Mouse (Mus musculus) hindbrain, embryonic 13.5 days (tissue): ENCODE data around the gene Tmem200a. TPM values are rescaled to one million over a fixed set of nuclear protein-coding genes. Genes with fewer than 3 reads are reported as not detected.

ENCODE experiments used
- ATAC-seq: fragments of 200-750 bp; cut with Nextera tagmentation; 2 replicates; pipeline ENCODE4 v1.8.0; 2017; ENCODE audit warnings: moderate TSS enrichment; ENCODE audit not compliant: low FRiP score
- H3K27ac ChIP-seq: fragments of 300-500 bp; sonication (generic); 2 replicates; pipeline ENCODE4 v1.5.1; 2015; ENCODE audit warnings: inconsistent platforms, mild to moderate bottlenecking, moderate library complexity
- H3K27me3 ChIP-seq: fragments of 300-500 bp; sonication (generic); 2 replicates; pipeline ENCODE4 v1.6.1; 2015; ENCODE audit warnings: mild to moderate bottlenecking, inconsistent platforms
- H3K36me3 ChIP-seq: fragments of 300-500 bp; sonication (generic); 2 replicates; pipeline ENCODE4 v1.6.1; 2015; ENCODE audit warnings: mild to moderate bottlenecking, inconsistent platforms
- H3K4me1 ChIP-seq: fragments of 300-500 bp; sonication (generic); replicated peaks from 2 replicates; pipeline ENCODE4 v1.6.1; 2015; ENCODE audit warnings: inconsistent platforms
- H3K4me2 ChIP-seq: fragments of 300-500 bp; sonication (generic); 2 replicates; pipeline ENCODE4 v1.6.1; 2015; ENCODE audit warnings: inconsistent platforms, mild to moderate bottlenecking, moderate library complexity
- H3K4me3 ChIP-seq: fragments of 300-500 bp; sonication (generic); 2 replicates; pipeline ENCODE4 v1.5.1; 2015; ENCODE audit warnings: mild to moderate bottlenecking, inconsistent platforms
- H3K9ac ChIP-seq: fragments of 300-500 bp; sonication (generic); 2 replicates; pipeline ENCODE4 v1.6.1; 2015; ENCODE audit warnings: mild to moderate bottlenecking, inconsistent platforms
- H3K9me3 ChIP-seq: fragments of 300-500 bp; sonication (generic); 2 replicates; pipeline ENCODE4 v1.6.1; 2016; ENCODE audit warnings: inconsistent platforms
- WGBS: fragments of 180-500 bp; shearing (Covaris S2); methylation state at CpG from one replicate; pipeline ENCODE4 v1.1.7; 2015; 5-methylcytosine and 5-hydroxymethylcytosine counted together
- polyA plus RNA-seq: library from polyadenylated mRNA; unstranded; fragments of >200 nt; fragmentation: Nextera tagmentation; extraction: Ambion mirVana; gene quantifications from 2 replicates; pipeline ENCODE4 v1.2.1, GENCODE M21; 2015

The Tmem200a gene
- 25.4 and 29.4 TPM in 2 replicates for polyA plus RNA-seq

DNA sequence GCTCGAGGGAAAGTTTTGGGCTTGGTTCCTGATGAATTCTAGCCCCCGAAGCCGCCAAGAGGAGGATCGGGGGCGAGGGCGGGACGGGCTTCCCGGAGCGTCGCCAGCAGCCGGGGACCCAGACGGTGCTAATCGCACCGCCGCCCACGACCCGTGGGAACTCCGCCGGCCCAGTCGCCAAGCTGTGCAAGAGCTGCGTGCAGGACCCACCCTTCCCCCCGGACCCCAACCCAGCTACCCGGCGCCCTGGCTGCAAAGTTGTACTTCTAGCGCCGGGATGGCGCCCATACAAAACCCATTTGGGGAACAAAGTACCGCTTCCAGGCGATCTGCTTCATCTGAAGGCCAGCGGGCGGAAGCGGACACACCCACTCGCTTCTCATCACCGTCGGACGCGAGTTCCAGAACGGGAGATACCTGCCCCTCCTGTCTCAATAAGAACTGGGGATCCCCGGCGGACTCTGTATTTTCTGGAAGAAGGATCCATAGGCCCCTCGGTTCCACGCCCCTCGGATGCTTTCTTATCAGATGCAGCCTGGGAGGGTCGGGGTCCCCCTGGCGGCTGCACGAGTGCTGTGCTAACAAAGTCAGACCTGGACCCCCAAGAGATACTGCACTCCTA is at the start of gene Tmem200a:
Tmem200a (minus strand) TSS at position 532 of the 622 bp plus-strand sequence.
- H3K4me2 ChIP-seq: peak within 1 kb of the TSS; percentile 79
- H3K36me3 ChIP-seq: no peaks in the 10 kb centered on the region
- ATAC-seq: peak; percentile 94
- H3K4me1 ChIP-seq: peaks cover 17% of the 10 kb centered on the region
- H3K9me3 ChIP-seq: no peaks in the 10 kb centered on the region
- peak within 1 kb of the TSS; percentile 86 for H3K27ac ChIP-seq
- WGBS: under 1% methylated on average over 46 of the region's 46 CpGs
- no peaks in the 10 kb centered on the region for H3K27me3 ChIP-seq
- H3K9ac ChIP-seq: peak within 1 kb of the TSS; percentile 92
- H3K4me3 ChIP-seq: peak within 1 kb of the TSS; percentile 81

DNA sequence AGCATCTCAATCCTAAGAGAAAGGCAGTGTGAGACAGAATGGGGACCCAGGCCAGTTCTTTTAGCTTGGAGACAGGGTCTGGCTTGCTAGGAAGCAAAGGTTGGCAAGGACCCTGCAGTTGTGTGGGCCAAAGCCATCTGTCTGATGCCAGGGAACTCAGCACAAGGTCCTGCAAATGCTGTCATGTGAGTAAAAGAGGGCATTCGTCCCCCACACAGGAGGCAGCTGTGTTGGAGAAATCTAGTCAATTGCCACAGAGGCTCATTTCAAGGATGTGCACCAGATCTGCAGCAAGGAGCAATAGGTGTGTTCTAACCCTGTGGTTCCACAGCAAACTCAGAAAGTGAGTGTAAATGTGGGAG is 41.0 kb upstream of the Tmem200a start:
- WGBS: 74% methylated on average over 1 of the region's 1 CpGs
- Histone ChIP-seq H3K4me2 (no peak overlapping the region), H3K27ac (no peak overlapping the region), H3K9me3 (no peaks in the 10 kb centered on the region), H3K4me1 (no peaks in the 10 kb centered on the region), H3K27me3 (no peaks in the 10 kb centered on the region), H3K36me3 (no peaks in the 10 kb centered on the region), H3K9ac (no peak overlapping the region), H3K4me3 (no peak overlapping the region)
- no peak for ATAC-seq

DNA sequence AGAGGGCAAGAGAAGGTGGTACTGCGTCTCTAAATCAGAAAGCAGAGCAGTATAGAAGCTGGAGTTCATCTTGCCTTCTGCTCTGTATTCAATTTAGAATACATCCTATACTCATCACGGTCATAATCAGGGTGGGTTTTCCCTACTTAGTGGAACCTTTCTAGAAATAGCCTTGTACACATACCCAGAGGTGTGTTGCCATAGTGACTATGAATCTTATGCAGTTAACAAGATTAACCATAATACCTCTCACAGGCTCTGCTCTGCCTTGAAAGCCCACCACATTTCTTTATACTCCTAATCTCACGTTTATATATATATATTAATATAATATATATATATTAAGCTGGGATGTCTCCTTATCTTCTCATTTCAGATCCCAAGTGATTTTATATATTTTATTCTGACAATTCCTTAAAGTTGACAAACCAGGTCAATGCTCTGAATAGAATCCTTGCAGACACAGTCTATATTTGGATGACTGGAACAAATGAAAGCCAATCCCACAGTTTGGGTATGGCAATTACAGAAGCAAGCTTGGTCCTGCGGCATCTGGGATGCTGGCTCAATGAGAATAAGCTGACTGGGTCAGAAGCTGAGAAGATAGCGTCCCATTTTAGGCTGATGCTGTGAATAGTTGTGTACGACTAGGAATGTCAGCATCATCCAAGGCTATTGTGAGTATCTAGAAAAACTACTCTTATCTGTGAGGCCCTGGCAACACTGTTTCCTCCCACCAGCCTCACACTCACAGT is 40.4 kb upstream of the Tmem200a start:
- WGBS: 84% methylated on average over 6 of the region's 6 CpGs
- no peak overlapping the region for H3K27ac ChIP-seq
- ATAC-seq: no peak

DNA sequence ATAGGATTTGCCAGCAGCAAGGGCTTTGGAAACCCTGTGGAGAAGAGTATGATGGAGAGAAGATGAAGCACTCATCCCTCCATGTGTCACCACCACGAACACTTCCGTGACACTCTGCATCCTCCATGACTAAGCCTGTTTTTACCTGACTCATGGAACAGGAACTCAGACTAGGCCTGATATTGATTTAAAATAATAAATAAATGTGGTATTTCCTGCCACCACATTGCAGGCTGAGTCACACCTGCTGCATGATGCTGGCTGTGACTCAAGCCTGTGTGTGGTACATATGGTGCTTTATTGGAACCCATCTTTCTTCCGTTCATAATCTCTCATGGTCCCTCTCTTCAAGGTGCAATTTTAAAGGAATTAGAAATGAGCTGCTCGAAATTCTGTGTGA is 35.6 kb upstream of the Tmem200a start:
- 82% methylated on average over 4 of the region's 4 CpGs for WGBS
- H3K27me3 ChIP-seq: no peaks in the 10 kb centered on the region
- H3K4me2 ChIP-seq: no peak overlapping the region
- no peak overlapping the region for H3K9ac ChIP-seq
- H3K9me3 ChIP-seq: no peaks in the 10 kb centered on the region
- H3K4me3 ChIP-seq: no peak overlapping the region
- no peak overlapping the region for H3K27ac ChIP-seq
- no peaks in the 10 kb centered on the region for H3K36me3 ChIP-seq
- no peak for ATAC-seq
- no peaks in the 10 kb centered on the region for H3K4me1 ChIP-seq

More for the DNA sequence above, 40.4 kb upstream of the Tmem200a start:
- Histone ChIP-seq H3K4me1 (no peaks in the 10 kb centered on the region), H3K4me3 (no peak overlapping the region), H3K4me2 (no peak overlapping the region), H3K27me3 (no peaks in the 10 kb centered on the region), H3K9me3 (no peaks in the 10 kb centered on the region), H3K36me3 (no peaks in the 10 kb centered on the region), H3K9ac (no peak overlapping the region)

DNA sequence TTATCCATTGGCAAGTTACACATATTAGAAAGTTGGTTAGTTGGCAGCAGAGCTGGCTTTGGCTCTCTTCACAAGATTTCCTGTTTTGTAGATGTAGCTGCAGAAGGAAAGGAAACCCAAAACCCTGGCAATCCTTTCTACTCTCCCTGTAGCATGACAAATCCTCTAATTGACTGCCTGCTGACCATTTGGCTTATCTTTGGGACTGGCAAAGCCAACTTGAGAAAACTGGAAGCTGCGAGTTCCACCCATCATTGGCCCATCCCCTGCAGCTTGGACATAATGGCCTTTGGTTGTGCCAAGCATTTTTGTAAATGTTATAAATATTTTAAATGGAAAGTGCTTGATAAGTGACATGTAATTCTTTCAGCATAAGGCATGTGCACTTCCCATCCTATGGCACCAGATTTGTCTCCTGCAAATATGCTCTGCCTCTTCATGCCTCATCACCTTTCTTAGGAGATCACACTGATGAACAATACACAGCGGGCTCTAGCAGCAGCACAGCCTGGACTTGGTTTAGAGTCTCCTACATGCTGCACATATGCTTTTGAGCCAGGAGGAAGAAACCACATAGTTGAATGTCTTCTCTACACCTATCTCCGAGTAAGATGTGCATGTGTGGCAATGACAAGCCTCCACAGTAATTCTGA is 24.6 kb upstream of the Tmem200a start:
- Histone ChIP-seq H3K4me3 (no peak overlapping the region), H3K27ac (no peak overlapping the region), H3K4me2 (no peak overlapping the region), H3K4me1 (no peaks in the 10 kb centered on the region), H3K9me3 (no peaks in the 10 kb centered on the region), H3K27me3 (no peaks in the 10 kb centered on the region), H3K9ac (no peak overlapping the region), H3K36me3 (no peaks in the 10 kb centered on the region)
- WGBS: 87% methylated on average over 3 of the region's 3 CpGs
- ATAC-seq: no peak

DNA sequence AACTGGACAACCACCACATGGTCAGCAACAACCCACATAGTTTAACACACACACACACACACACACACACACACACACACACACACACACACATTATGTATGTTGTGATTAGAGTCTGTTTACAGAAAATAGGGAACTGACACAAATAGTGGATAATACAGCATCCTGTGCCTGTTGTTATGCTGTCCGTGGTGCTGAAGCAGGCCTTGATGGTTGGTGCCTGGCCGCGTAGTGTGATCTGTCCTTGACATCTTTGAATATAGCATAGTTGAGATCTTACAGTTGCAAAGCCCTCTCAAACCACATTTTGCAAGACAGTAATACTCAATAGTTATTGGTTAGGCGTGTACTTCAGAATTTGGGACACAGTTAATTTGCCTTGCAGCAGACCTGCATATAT is 3.2 kb upstream of the Tmem200a start:
- Histone ChIP-seq H3K27ac (no peak overlapping the region), H3K4me2 (no peak overlapping the region), H3K4me1 (0 out of 2 replicates have a peak, but pooled peaks cover 5% of the 10 kb centered on the region), H3K4me3 (no peak overlapping the region), H3K9ac (no peak overlapping the region), H3K36me3 (no peaks in the 10 kb centered on the region), H3K27me3 (no peaks in the 10 kb centered on the region), H3K9me3 (no peaks in the 10 kb centered on the region)
- 66% methylated on average over 4 of the region's 4 CpGs for WGBS
- ATAC-seq: no peak

DNA sequence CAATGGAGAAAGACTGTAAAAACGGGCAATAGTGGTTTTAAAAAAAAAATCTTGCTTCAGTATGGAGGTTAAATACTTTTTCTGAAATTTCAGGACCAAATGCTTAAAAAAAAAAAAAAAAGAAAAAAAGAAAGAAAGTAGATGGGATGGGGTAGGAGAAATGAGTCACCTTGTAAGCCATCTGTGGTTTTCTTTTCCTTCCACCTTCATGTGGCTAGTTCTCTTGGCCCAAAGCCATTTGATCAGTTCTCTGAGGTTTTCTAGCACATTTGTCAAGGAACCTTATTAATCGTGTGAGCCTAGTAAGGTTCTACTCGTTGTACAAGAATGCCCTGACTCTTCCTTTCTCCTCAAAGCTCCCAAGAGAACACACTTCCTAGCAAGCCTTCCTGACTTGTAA is 826 bp upstream of the Tmem200a start:
- no peak overlapping the region for H3K4me2 ChIP-seq
- no peaks in the 10 kb centered on the region for H3K9me3 ChIP-seq
- H3K36me3 ChIP-seq: no peaks in the 10 kb centered on the region
- no peak overlapping the region for H3K4me3 ChIP-seq
- 88% methylated on average over 3 of the region's 3 CpGs for WGBS
- no peak overlapping the region for H3K9ac ChIP-seq
- peaks cover 17% of the 10 kb centered on the region for H3K4me1 ChIP-seq
- H3K27me3 ChIP-seq: no peaks in the 10 kb centered on the region
- no peak for ATAC-seq
- H3K27ac ChIP-seq: no peak overlapping the region

DNA sequence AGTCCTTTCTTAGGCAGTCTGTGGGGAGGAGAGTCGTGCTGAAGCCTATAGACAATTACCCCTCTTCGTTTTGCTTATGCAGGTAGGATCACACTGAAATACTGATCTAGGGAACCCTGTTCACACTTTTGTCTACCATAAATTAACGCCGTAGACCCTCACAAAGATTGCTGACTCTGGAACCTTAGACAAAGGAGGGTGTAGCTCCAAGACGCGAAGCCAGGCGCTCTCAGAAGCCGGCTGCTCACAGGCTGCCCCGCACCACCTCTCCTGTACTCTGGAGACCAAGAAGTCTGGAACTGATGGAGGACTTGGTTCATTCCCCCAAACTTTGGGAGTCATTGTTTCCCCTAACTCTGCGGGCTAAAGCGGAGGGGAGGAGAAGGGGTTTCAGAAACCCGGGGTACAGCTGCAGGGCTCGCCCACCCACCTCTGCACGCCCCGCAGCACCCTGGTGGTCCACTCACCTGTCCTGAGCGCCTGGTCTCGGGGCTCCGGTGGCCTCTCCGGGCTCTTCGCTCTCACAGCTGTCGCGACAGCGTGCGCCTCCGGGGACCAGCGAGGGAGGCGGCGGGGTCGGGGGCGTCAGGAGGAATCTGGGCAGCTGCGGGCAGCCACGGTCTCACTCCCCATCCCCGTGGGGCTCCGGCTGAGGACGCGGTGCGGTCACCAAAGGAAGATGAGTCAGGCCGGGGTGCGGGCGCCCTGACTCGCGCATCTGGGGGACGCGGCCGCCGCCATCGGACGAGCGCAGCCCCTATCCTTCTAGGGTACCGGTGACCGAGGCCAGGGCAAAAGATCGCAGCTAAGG is 976 bp downstream of the Tmem200a start, which contains the start of gene Gm9767:
Gm9767 (plus strand) TSS at position 585 of the 811 bp plus-strand sequence.
- H3K4me1 ChIP-seq: peaks cover 17% of the 10 kb centered on the region
- peak within 1 kb of the TSS; percentile 92 for H3K9ac ChIP-seq
- H3K27me3 ChIP-seq: no peaks in the 10 kb centered on the region
- ATAC-seq: peak; percentile 76
- no peaks in the 10 kb centered on the region for H3K9me3 ChIP-seq
- WGBS: 1% methylated on average over 52 of the region's 52 CpGs
- H3K4me3 ChIP-seq: peak within 1 kb of the TSS; percentile 81
- H3K4me2 ChIP-seq: peak within 1 kb of the TSS; percentile 79
- H3K27ac ChIP-seq: peak within 1 kb of the TSS; percentile 86
- no peaks in the 10 kb centered on the region for H3K36me3 ChIP-seq

DNA sequence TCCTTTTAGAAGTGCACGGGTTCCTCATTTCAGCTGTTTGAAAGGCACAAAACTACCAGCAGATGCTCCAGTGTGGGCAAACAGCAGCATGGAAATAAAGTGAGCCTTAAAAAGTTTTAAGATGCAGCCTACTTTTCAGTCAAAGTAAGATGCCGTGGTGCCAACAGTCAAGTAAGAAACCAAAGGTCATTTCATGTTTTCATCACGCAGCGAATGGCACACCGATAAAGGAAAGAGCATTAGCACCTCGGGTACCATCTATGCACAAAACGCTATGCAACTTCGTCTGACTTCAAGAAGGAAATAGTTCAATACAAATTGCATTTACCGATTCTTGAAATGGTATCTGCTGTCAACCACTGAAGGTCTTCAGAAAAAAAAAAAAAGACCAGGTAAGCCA is 1.9 kb downstream of the Tmem200a start:
- H3K9ac ChIP-seq: 0 out of 2 replicates have a peak overlapping the region, but pooled peaks have one; percentile 3
- no peaks in the 10 kb centered on the region for H3K36me3 ChIP-seq
- H3K27me3 ChIP-seq: no peaks in the 10 kb centered on the region
- WGBS: 80% methylated on average over 9 of the region's 9 CpGs
- no peak for ATAC-seq
- no peaks in the 10 kb centered on the region for H3K9me3 ChIP-seq
- peak overlapping the region; percentile 81 for H3K4me3 ChIP-seq
- H3K4me1 ChIP-seq: peaks cover 18% of the 10 kb centered on the region
- H3K27ac ChIP-seq: no peak overlapping the region
- H3K4me2 ChIP-seq: peak overlapping the region; percentile 79

DNA sequence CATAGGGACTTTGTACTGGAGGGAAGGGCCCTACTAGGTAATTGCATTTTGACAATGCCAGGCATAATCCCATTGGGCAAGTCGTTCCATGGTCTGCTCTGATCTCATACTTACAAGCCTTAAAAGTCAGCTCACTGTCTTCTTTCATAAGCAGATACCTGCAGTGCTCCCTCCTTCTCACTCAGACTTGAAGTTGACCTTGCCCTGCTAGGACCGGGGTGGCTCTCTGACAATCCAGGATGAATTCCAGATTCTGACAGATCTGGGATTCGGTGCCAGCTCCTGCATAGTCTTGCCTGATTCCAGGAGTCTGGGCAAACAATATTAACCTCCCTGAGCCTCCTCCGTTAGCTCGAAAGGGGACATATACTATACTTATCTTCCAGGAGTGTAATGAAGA is 6.9 kb downstream of the Tmem200a start:
- Histone ChIP-seq H3K9ac (no peak overlapping the region), H3K9me3 (no peaks in the 10 kb centered on the region), H3K27me3 (no peaks in the 10 kb centered on the region), H3K4me3 (no peak overlapping the region), H3K4me1 (peaks cover 24% of the 10 kb centered on the region), H3K4me2 (no peak overlapping the region), H3K27ac (no peak overlapping the region), H3K36me3 (peaks cover 8% of the 10 kb centered on the region)
- 89% methylated on average over 5 of the region's 5 CpGs for WGBS
- ATAC-seq: no peak

DNA sequence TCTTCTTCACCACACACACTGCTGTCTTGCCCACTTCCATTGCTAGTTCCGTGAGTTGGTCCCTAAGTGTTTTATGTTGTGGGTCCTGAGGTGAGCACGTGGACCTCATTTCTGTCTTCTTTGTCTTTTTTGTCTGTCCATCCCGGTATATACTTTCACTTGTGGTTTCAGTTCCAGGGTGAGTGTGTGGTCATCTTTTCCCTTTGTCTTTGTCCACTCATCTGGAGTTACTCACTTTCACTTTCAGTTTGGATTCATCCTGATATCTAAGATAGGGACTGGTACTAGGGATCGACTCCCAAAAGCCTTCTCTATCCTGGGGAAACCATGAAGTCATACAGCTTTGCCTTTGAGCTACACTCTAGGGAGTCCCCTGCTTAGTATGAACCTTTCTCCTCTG is 15.8 kb downstream of the Tmem200a start:
- Histone ChIP-seq H3K27ac (no peak overlapping the region), H3K9ac (no peak overlapping the region), H3K4me1 (no peaks in the 10 kb centered on the region), H3K27me3 (no peaks in the 10 kb centered on the region), H3K4me3 (no peak overlapping the region), H3K36me3 (peaks cover 16% of the 10 kb centered on the region), H3K9me3 (no peaks in the 10 kb centered on the region), H3K4me2 (no peak overlapping the region)
- WGBS: 95% methylated on average over 4 of the region's 4 CpGs
- no peak for ATAC-seq
